Mouse (Mus musculus) testis, adult 10 weeks (tissue): ENCODE results near the gene Map7d3. TPM values are rescaled to one million over a fixed set of nuclear protein-coding genes. Genes with fewer than 3 reads are reported as not detected.

Experiments used
- polyA plus RNA-seq: library from polyadenylated mRNA; stranded (reverse); fragments of 350-450 nt; fragmentation: Illumina TruSeq; extraction: RNeasy Lipid Tissue Mini Kit (QIAGEN cat#74804); gene quantifications from one replicate; pipeline ENCODE4 v1.2.3, GENCODE M21; 2014; ENCODE audit warnings: low read depth, low replicate concordance

The Map7d3 gene
- polyA plus RNA-seq = 66.3 TPM

GRCm38 (mm10) chrX:56821765-56822603, at the start of gene Map7d3:
Map7d3 (minus strand) TSS chrX:56822326.

DNA sequence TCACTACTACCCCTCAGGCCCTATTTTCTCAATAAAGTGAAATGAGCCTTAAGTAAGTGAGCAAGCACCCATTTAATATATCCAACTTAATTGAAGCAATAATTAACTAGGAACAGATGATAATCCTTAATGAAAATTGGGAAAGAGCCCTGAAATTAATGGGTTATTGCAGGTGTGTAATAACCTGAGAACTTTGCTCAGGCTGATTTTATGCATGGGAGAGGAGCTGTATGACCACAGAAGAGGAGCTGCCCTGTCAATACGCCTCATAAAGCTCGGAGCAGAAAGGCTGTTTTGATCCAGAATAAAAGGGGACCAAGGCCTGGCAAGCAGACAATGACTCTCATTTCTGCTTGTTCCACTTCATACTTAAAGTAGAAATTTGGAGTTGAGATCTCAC, 47.7 kb upstream of the Map7d3 start, which contains the start of gene Adgrg4:
TSS of gene Adgrg4 (plus strand) at position 301 of the 400 bp plus-strand sequence.

Other genes with a start within 250 kb of the Map7d3 start
- gene Mmgt1, start 224.3 kb downstream of the Map7d3 start, polyA plus RNA-seq = 8.4 TPM
- 7.5 TPM for gene Slc9a6, start 212.6 kb downstream of the Map7d3 start, polyA plus RNA-seq
- 18.8 TPM for gene Fhl1, start 90.5 kb downstream of the Map7d3 start, polyA plus RNA-seq
- gene Adgrg4, start 47.8 kb upstream of the Map7d3 start, polyA plus RNA-seq = 0.14 TPM
- gene Brs3, start 220.7 kb upstream of the Map7d3 start, polyA plus RNA-seq = not detected
- 66.1 TPM for gene Htatsf1, start 231.3 kb upstream of the Map7d3 start, polyA plus RNA-seq